Mouse (Mus musculus): ENCODE measurements at regions not wholly inside any gene's neighbourhood (a gene's known extent, or its start where the extent isn't known, plus 50 kb on each side); places are given as distances from the start of the nearest gene placed in this dataset.

- DNase-seq (ENCODE audit: extremely low spot score, low spot score), result no peak
These were observed 542.7 kb downstream of the Kctd12 start for GRCm38 (mm10) chr14:102439738-102440137.

DNA sequence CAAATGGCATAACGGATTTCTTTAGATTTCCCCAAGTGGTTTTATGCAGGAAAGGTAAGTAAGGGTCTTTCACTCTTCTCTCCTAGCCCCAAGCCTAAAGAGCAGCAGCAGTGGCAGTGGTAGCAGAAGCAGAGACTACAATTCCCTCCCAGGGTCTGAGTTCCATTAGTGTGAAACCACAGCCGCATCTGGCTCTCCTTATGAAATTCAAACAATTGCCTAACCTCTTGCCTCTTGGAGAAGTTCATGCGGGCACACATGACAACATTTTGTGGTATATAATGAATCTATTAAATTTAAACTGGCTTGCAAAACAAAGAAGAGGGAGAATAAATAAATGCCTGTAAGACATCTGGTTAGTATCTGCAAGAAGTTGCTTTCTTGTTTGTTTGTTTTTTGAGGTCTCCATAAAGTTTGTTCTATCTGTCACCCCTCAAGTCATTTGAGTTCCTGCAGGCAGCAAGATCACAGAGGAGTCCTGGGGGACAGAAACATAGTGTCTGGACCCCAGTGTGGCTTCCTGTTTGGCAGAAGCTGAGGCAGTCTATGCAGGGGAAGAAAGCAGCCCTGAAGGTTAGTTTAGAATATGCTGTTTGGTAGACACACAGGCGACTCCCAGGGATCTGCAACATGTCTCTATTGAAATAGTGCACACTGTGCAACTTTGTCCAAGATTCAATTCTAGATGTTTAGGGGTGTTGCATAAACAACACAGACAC, 578.9 kb downstream of the Kctd12 start:
- DNase-seq (ENCODE audit: extremely low spot score, low spot score), result no peak

- peak; percentile 26 for DNase-seq (ENCODE audit: extremely low spot score, low spot score)
These were observed 580.3 kb downstream of the Kctd12 start for GRCm38 (mm10) chr14:102402061-102402689.

DNA sequence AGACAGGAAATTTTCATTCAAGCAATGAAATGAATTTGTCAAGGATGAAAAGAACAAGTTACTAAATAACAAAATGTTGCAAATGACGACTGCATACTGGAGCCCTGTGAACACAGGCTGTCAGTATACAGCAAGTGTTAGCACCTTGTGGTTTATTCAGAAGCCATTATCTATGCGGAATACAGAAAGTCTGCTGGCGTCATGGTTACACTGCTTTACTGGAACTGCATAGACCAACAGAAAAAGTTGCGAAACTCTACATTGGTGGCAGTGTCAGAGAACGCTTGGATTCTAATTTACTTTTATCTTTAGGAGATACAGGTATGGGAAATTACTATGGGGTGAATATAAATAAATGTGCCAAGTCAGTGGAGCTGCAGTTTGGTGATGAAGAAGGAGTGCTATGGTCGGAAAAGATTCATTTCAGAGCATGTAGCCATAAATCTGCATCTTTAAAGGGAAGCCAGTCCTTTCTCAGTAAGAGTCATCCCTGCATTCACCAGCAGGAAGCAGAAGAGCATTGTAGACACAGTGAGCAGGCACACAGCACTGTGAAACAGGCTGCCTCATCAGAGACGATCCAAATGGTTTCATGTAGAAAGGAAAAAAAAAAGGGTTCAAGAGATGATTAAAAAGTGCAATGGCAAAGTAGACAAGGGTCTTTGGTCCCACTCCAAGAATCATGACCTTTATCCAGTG, 586.3 kb downstream of the Kctd12 start:
- DNase-seq (ENCODE audit: extremely low spot score, low spot score), result no peak

DNA sequence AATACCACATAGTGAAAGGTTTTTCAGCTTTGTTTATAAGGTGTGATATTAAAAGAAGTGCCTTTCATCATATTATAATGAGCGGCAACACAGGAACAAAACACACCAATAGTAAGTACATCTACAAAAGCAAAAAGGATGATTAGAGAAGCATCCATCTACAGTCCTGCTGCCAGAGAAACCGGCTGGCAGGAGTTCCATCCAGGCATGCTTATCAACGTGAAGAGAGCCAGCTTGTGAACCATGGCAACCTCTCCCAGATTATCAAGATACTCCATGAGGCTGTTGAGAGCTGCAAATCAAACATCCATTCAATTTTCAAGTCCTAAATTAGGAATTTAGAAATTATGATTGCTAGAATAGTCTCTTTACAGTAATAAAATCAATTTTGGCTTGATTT, 590.1 kb downstream of the Kctd12 start:
- no peak for DNase-seq (ENCODE audit: extremely low spot score, low spot score)

DNA sequence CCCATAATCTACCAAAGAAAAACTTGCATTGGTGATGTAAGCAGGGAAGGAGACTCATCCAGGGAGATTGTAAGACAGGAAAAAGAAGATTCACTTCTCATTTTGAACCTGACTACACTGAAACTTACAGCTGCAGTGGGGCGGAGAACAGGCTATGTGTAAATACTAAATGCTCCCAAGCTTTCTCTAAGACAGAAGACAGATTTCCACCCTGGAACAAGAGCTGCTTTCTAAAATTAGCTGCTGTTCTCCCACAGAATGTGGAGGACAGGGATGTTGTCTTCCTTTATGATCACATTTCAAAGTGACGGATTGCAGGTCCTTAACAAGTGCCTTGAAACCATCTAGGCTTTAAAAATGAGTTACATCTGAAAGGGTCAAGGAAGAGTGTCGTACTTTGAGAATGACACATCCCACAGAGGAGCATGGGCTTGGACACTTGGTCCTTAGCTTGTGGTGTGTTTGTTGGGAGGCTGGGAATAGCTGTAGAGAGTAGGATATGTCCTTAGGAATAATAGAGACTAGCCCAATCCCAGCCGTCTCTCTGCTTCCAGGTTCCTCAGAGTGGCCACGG, 609.4 kb downstream of the Kctd12 start:
- no peak for DNase-seq (ENCODE audit: extremely low spot score, low spot score)

GRCm38 (mm10) chr14:102361589-102361988, 620.8 kb downstream of the Kctd12 start:
- no peak for DNase-seq (ENCODE audit: extremely low spot score, low spot score)

DNA sequence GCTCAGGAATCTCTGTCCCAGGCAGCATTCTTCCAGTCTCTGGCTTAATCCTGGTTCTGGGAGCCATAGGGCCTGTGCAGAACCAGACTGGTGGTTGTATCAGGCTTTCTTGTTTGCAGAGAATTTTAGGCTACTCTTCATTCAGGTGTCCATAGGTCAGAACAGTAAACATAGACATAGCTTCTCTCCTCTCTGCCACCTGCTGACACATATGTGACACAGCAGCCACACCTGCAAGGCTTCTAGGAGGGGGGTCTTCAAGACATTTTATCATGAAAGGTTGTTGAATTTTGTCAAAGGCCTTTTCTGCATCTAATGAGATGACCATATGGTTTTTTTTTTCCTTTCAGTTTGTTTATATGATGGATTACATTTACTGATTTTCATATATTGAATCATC, 599.7 kb downstream of the Lmo7 start:
- DNase-seq (ENCODE audit: extremely low spot score, low spot score), result no peak

GRCm38 (mm10) chr14:102306332-102306731, 576.6 kb downstream of the Lmo7 start:
- no peak for DNase-seq (ENCODE audit: extremely low spot score, low spot score)

DNA sequence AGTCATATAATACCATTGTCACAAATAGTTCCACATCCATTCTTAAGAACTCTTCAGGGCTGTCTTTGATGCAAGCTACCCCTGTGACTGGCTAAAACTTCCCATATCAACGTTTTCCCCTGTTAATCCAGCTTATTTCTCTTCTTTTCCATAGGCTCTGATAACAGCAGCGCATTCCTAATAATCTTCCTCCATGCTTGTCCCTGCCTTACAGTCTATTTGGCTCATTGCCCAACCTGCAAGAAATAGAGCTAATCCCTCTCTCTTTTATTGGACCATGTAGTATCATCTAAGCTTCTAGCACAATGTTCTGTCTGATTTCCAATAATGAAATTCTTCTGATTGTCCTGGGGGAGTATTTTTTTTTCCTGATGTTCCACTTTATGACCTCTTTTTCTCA, 573.1 kb downstream of the Lmo7 start:
- DNase-seq (ENCODE audit: extremely low spot score, low spot score), result no peak

DNA sequence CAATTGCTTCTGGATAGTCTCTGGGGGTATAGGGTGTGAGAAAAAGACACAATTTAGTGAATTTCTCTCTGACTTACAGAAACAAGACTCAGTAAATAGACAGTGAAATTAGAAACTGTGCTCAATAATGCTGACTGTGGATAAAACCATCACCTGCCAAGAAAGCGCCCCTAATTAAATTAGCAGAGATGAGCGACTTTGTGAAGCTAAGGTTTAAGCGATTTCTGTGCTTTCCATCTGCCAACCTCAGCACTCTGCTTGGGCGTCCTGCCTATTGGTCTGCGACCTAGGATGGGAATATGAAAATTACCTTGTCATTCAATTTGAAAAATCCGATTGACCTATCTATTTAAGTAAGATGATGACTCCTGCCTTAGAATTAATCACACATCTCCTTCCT, 570.5 kb downstream of the Lmo7 start:
- no peak for DNase-seq (ENCODE audit: extremely low spot score, low spot score)

- DNase-seq (ENCODE audit: extremely low spot score, low spot score), result no peak
These were observed 561.6 kb downstream of the Lmo7 start for GRCm38 (mm10) chr14:102291361-102291760.

DNA sequence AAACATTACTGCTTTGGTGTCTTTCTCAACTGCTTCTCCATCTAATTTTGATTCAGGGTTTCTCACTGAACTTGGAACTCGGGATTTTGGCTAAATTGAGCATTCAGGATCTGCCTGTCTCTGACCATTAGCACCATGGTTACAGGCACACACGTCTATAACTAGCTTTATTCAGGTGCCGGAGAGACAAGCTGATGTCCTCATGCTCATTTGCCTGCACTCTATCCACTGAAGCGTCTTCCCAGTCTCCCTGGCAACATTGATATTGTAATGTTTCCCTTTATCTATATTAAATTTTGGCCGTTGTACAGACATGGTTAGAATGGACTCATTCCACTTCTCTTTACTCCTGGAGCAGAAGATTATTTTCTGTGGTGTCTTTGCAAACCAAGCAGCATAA, 520.3 kb downstream of the Lmo7 start:
- DNase-seq (ENCODE audit: extremely low spot score, low spot score), result no peak

DNA sequence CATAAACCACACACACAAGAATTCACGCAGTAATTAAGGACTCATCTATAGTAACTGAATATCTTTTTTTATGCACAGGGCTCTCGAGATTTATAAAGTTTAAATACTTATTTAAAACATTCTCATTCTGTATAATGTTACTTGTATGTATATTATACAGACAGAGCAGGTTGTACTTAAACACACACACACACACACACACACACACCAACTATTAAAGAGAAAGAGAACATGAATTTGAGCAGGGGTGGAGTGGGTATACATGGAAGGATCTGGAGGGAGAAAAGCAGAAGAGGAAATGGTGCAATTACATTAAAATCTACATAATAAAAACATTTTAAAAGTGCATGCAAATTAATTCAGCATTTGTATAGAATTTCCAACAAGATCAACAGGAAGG, 518.8 kb downstream of the Lmo7 start:
- no peak for DNase-seq (ENCODE audit: extremely low spot score, low spot score)

DNA sequence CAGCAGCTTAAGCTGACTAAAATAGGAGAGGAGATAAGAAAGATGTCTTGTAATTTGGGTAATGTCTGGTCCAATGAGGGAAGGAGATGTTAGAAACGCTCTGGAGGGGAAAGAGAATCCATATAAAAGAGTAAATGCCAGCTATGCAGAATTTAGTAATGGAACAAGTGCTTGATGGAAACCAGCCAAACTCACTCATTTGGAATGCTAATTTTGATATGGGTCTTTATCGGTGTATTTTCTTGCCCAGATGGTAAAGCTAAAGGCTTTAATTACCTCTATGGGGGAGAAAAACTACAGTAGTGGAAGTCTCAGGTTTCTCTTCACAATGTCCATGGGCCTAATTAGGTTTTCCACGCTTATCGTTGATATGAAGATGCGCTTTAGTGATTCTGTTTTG, 518.3 kb downstream of the Lmo7 start:
- no peak for DNase-seq (ENCODE audit: extremely low spot score, low spot score)

GRCm38 (mm10) chr14:102243806-102244536, 514.2 kb downstream of the Lmo7 start:
- DNase-seq (ENCODE audit: extremely low spot score, low spot score), result no peak

DNA sequence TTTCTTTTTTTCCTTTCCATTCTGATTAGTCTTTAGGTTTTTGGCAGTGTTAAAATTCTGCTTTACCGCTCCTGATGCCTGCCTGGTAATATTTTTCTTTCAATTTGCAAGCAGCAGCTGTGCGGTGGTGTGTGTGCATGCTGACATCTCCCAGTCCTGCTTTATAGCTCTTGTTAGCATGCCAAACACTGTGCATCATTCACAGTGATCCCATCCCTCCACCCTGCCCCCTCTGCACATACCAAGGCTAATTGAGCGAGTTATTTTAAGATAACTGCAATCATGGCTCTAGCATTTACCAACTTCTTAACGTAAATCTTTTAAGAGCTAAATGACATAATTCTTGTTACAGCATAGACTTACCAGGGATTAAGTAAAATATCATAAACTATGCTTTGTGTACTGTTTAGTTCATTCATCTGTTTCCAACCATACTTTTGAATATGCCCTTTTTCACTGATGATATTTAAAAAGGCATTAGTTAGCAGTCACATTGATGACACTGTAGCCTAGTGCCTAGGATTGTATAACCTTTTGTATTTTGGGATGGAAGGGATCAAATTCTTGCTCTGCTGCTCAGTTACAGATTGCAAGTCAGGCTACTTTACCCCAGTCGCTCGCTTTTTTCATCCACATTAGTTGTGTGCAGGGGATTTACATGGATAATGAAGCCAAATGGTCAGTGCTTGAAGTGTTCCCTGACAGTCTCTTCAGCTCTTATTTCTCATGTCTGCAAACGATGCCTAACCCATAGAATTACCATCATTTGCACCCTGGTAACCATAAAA, 487.0 kb downstream of the Lmo7 start:
- DNase-seq (ENCODE audit: extremely low spot score, low spot score), result no peak

GRCm38 (mm10) chr14:102215267-102215964, 485.7 kb downstream of the Lmo7 start:
- DNase-seq (ENCODE audit: extremely low spot score, low spot score), result no peak

DNA sequence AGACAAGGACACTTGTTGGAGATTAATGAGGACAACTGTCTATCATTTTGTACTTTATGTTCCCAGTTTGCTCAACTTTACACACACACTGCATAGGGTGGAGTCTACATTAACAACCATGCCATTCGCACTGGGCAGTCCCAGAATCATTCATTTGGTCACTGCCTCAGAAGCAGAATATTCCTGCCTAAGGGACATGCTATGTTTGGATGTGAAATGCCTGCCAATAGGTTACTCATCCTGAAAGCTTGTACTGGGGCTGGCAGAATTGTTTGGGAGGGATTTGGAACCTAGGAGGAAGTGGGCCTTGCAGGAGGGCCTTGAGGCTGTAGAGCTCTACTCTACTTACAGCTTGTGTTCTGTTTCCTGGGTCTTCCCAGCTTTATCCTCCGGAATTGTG, 482.3 kb downstream of the Lmo7 start:
- DNase-seq (ENCODE audit: extremely low spot score, low spot score), result no peak

Data from neural tube, embryonic 10.5 days (tissue).